Mouse (Mus musculus): ENCODE measurements around the gene Haus7. TPM values are rescaled to one million over a fixed set of nuclear protein-coding genes. Genes with fewer than 3 reads are reported as not detected.

The Haus7 gene
- polyA plus RNA-seq, 1 experiment from 2014 or later: 60.3 TPM

DNA sequence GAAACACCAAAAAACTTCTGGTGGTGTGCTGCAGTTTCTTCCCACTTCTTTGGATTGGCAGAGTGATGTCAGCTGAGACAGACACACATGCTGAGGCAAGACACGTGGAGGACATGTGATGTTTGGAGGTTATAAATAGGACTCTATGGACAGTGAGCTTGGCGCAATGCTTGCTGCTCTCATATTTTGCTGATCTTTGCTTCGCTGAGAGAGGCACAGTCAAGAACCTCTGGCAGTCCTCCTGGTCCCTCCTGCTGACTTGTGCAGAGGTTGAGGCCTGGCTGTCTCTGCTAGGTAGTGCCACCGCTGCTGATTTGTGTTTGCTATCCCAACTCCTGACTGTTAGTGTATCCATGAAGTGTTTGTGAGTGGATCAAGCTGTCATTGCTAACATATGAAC lies 67.4 kb downstream of the Haus7 start:
- no peak overlapping the region for H3K9ac ChIP-seq (ENCODE audit: low read depth, low read length)
- H3K4me3 ChIP-seq (ENCODE audit: low read length): no peak overlapping the region
- no peak overlapping the region for H3K27ac ChIP-seq (ENCODE audit: low read length)
- H3K9me3 ChIP-seq (ENCODE audit: control insufficient read depth, low read length): no peaks in the 10 kb centered on the region
- H3K36me3 ChIP-seq (ENCODE audit: control insufficient read depth, insufficient read depth, low read length): no peaks in the 10 kb centered on the region
- H3K27me3 ChIP-seq (replicated peaks; ENCODE audit: control insufficient read depth, insufficient read depth, low read length): no peaks in the 10 kb centered on the region
- H3K4me2 ChIP-seq (ENCODE audit: low read depth, low read length): no peak overlapping the region
- ATAC-seq: no peak
- WGBS: 86% methylated on average over 4 of the region's 4 CpGs
- H3K4me1 ChIP-seq (ENCODE audit: control insufficient read depth, insufficient read depth, low read length): no peaks in the 10 kb centered on the region

Other genes with a start within 250 kb of the Haus7 start
- gene Xlr4b, start 244.7 kb downstream of the Haus7 start, polyA plus RNA-seq (2015; fragmentation: Nextera tagmentation; extraction: Ambion mirVana): 1.8 and 1.9 TPM in 2 replicates
- gene F8a, start 230.8 kb downstream of the Haus7 start, polyA plus RNA-seq (2015; fragmentation: Nextera tagmentation; extraction: Ambion mirVana): 14.7 and 14.9 TPM in 2 replicates
- gene Xlr4c, start 215.9 kb downstream of the Haus7 start, polyA plus RNA-seq (2015; fragmentation: Nextera tagmentation; extraction: Ambion mirVana): 1.2 and 1.6 TPM in 2 replicates
- not detected in 2 replicates for gene Xlr3c, start 193.7 kb downstream of the Haus7 start, polyA plus RNA-seq (2015; fragmentation: Nextera tagmentation; extraction: Ambion mirVana)
- gene Xlr5a, start 166.1 kb downstream of the Haus7 start, polyA plus RNA-seq (2015; fragmentation: Nextera tagmentation; extraction: Ambion mirVana): 0.40 and 0.42 TPM in 2 replicates
- gene Xlr5c, start 166.1 kb downstream of the Haus7 start, polyA plus RNA-seq (2015; fragmentation: Nextera tagmentation; extraction: Ambion mirVana): 0.26 TPM in 1 of 2 replicates, not detected in the other
- gene Gm45015, start 122.2 kb downstream of the Haus7 start, polyA plus RNA-seq (2015; fragmentation: Nextera tagmentation; extraction: Ambion mirVana): not detected in 2 replicates
- gene Zfp275, start 116.4 kb downstream of the Haus7 start, polyA plus RNA-seq (2015; fragmentation: Nextera tagmentation; extraction: Ambion mirVana): 7.4 and 8.1 TPM in 2 replicates
- not detected in 2 replicates for gene Gm18336, start 60.3 kb downstream of the Haus7 start, polyA plus RNA-seq (2015; fragmentation: Nextera tagmentation; extraction: Ambion mirVana)
- 0.45 and 0.55 TPM in 2 replicates for gene Zfp92, start 47.9 kb downstream of the Haus7 start, polyA plus RNA-seq (2015; fragmentation: Nextera tagmentation; extraction: Ambion mirVana)
- not detected in 2 replicates for gene Trex2, start 23.7 kb downstream of the Haus7 start, polyA plus RNA-seq (2015; fragmentation: Nextera tagmentation; extraction: Ambion mirVana)
- 48.1 and 54.3 TPM in 2 replicates for gene Bgn, start 24.6 kb upstream of the Haus7 start, polyA plus RNA-seq (2015; fragmentation: Nextera tagmentation; extraction: Ambion mirVana)
- 0.18 and 0.32 TPM in 2 replicates for gene Atp2b3, start 44.0 kb upstream of the Haus7 start, polyA plus RNA-seq (2015; fragmentation: Nextera tagmentation; extraction: Ambion mirVana)
- 6.7 and 7.3 TPM in 2 replicates for gene Dusp9, start 180.4 kb upstream of the Haus7 start, polyA plus RNA-seq (2015; fragmentation: Nextera tagmentation; extraction: Ambion mirVana)
- 9.8 and 11.4 TPM in 2 replicates for gene Pnck, start 201.1 kb upstream of the Haus7 start, polyA plus RNA-seq (2015; fragmentation: Nextera tagmentation; extraction: Ambion mirVana)
- 7.4 and 9.2 TPM in 2 replicates for gene Slc6a8, start 214.1 kb upstream of the Haus7 start, polyA plus RNA-seq (2015; fragmentation: Nextera tagmentation; extraction: Ambion mirVana)

Data from intestine, embryonic 16.5 days (tissue).